Mouse (Mus musculus): ENCODE measurements around the gene Tmem235. TPM values are rescaled to one million over a fixed set of nuclear protein-coding genes. Genes with fewer than 3 reads are reported as not detected.

Gene Tmem235
- polyA plus RNA-seq (2021; fragmentation: Nextera tagmentation) = not detected in 2 replicates
- long read RNA-seq, experiment 1 = 0 reads
- long read RNA-seq, experiment 2 = 0 reads

DNA sequence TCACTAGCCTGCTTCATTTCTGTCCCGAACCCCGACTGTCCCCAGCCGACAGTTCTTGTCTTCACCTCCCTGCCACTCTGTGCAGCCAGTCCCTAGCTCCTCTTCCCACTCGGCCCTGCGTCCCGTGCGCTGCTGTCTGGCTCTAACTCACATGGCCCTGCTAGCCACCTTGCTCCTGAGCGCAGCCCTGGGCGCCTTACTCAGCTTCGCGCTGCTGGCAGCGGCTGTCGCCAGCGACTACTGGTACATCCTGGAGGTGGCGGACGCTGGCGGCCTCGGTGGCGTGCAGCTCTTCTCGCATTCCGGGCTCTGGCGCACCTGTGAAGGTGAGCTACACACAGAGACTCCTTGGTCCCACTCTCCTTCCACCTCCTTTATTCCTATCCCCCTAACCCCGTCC lies at the start of gene Tmem235:
TSS of gene Tmem235 (plus strand) at position 152 of the 400 bp plus-strand sequence.

DNA sequence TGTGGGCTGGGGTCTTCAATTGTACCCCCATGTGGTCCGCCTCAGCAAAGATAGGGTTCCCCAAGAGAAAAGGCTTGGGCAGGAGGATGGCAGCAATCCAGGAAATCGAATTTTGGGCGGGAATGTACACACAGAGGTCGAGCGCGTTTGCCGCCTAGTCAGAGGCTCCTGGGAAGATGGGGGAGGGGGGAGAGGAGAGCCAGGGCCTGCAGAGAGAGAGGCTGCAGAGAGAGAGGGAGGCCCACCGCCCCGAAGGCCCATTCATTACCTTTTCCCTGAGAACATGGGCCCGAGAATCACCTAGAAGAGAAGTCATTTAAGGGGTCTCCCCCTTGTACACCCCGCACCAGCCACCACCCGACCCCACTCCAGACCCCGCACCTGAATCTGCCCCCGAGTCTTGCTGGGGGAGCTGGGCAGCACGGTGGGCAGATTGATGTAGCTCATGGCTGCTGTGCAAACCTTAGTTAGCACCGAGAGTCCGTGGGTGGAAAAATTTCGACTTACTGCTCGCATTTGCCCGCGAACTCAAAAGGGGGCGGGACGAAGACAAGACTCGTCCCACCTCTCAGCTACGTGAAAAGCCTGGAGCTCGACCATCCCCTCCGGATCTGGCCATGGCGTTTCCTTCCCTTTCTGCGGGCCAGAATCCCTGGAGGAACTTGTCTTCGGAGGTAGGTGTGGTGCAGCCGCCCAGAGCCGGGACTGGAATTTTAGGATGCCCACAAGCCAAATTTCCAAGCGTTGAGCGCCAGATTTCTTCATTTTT lies 35.0 kb upstream of the Tmem235 start, which contains the start of the genes Afmid and Tk1:
TSS of gene Afmid (plus strand) at position 592 of the 769 bp plus-strand sequence.
TSS of gene Tk1 (minus strand) at position 760 of the 769 bp plus-strand sequence.

DNA sequence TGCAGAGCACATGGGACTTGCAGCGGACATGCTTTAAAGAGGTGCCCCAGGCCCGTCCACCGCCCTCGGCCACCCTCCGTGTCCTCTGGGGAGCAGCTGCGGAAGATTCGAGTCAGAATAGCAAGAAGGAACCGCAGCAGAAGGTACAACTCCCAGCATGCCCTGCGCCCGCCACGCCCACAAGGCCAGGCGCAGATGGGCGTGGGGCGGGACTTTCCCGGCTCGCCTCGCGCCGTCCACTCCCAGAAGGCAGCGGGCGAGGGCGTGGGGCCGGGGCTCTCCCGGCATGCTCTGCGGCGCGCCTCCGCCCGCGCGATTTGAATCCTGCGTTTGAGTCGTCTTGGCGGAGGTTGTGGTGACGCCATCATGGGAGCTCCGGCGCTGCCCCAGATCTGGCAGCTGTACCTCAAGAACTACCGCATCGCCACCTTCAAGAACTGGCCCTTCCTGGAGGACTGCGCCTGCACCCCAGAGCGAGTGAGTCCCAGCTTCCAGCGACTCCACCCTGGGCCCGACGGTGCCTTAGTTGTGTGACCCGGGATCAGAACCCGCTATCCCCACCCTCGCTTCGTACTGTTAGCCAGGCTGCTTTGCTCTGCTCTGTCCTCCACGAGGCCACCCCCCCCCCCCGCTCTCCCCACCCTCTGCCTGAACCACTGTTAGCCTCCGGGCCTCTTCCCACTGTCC lies 11.4 kb upstream of the Tmem235 start, which contains the start of gene Birc5:
TSS of gene Birc5 (plus strand) at position 267 of the 687 bp plus-strand sequence.

DNA sequence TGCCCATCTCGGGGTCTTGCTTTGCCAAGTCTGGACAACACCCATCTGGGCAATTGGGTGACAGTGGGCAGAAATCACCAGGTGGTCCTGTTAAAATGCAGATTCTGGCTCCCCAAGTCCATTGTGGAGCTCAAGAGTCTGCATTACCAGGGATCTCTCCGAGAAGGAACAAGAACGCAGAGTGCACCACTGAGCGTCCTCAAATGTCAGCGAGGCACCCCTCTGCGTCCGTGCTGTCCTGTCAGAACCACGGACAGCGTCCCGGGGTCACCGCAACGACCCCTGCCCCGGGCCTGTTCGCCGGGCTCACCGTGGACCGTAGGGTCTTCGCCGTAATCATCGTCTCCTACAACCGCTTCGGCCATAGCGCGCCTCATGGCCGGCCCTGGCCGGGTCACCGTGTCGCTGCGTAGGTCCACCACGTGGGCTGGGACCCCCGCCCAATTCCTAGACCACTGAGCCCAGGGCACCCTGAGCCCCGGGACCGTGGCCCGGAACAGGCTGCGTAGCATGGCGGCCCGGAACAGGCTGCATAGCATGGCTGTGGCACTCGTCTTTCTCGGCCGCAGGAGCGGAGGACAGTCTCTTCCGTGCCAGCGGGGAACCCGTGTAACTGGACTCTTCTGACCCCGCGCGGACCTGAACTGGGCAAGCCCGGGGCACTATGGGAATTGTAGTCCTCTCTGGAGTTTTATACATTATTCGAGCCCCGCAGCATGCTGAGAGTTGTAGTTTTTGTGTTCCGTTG lies 12.5 kb downstream of the Tmem235 start, which contains the start of gene Tha1:
TSS of gene Tha1 (minus strand) at position 621 of the 748 bp plus-strand sequence.

Other genes with a start within 250 kb of the Tmem235 start
- 3.2 and 5.1 TPM in 2 replicates for gene Tnrc6c, start 206.5 kb upstream of the Tmem235 start, polyA plus RNA-seq (2021; fragmentation: Nextera tagmentation)
- 0.23 and 0.38 TPM in 2 replicates for gene Tmc8, start 78.7 kb upstream of the Tmem235 start, polyA plus RNA-seq (2021; fragmentation: Nextera tagmentation)
- 5.7 and 6.9 TPM in 2 replicates for gene Tmc6, start 78.6 kb upstream of the Tmem235 start, polyA plus RNA-seq (2021; fragmentation: Nextera tagmentation)
- not detected in 2 replicates for gene 6030468B19Rik, start 63.1 kb upstream of the Tmem235 start, polyA plus RNA-seq (2021; fragmentation: Nextera tagmentation)
- 0.23 and 0.29 TPM in 2 replicates for gene Gm20708, start 51.1 kb upstream of the Tmem235 start, polyA plus RNA-seq (2021; fragmentation: Nextera tagmentation)
- gene Syngr2, start 51.1 kb upstream of the Tmem235 start, polyA plus RNA-seq (2021; fragmentation: Nextera tagmentation) = 14.5 and 15.3 TPM in 2 replicates
- gene Afmid, start 34.8 kb upstream of the Tmem235 start, polyA plus RNA-seq (2021; fragmentation: Nextera tagmentation) = 3.0 and 4.3 TPM in 2 replicates
- 0.36 and 0.68 TPM in 2 replicates for gene Tk1, start 34.7 kb upstream of the Tmem235 start, polyA plus RNA-seq (2021; fragmentation: Nextera tagmentation)
- 1.4 and 1.8 TPM in 2 replicates for gene Birc5, start 11.5 kb upstream of the Tmem235 start, polyA plus RNA-seq (2021; fragmentation: Nextera tagmentation)
- 2.9 and 4.0 TPM in 2 replicates for gene Tha1, start 12.7 kb downstream of the Tmem235 start, polyA plus RNA-seq (2021; fragmentation: Nextera tagmentation)
- gene Socs3, start 109.3 kb downstream of the Tmem235 start, polyA plus RNA-seq (2021; fragmentation: Nextera tagmentation) = 1.5 and 1.7 TPM in 2 replicates
- gene Pgs1, start 125.5 kb downstream of the Tmem235 start, polyA plus RNA-seq (2021; fragmentation: Nextera tagmentation) = 78.4 and 87.1 TPM in 2 replicates

Measured in layer of hippocampus, adult 6 months (tissue).